Mouse (Mus musculus): ENCODE data around the gene Katnal1.

- TF ChIP-seq EP300 (IDR thresholded peaks at IDR 0.05; ENCODE audit: low read depth), result no peak
- TF ChIP-seq CTCF (IDR thresholded peaks at IDR 0.05; ENCODE audit: low read depth), result no peak
These were observed 98.0 kb downstream of the Katnal1 start for GRCm38 (mm10) chr5:148831141-148831547.
